Mouse (Mus musculus) 3134 (cell line): ENCODE data around the gene Ercc2.

Experiments
- DNase-seq: peaks from one replicate; pipeline ENCODE4 v3.0.0-alpha.2; 2011; ENCODE audit warnings: low spot score; ENCODE audit not compliant: insufficient read length; ENCODE audit errors: extremely low read depth

The Ercc2 gene

DNA sequence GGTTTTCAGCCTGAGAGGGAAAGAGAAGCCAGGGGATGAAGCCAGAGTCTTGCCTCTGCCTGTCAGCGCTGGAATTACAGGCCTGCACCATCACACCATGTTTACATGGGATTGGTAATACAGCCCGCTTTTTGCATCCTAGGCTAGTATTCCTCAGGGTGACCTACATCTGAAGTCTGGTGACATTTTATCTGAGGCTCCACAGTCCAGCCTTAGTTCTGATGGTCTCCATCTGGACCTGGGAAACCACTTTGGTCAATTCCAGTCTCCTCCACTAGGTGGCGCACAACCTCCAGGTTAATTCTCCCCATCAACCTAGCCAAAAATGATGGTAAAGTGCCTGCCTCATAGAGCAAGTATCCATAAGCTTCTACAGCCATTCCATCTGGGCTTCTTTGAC, 61.5 kb downstream of the Ercc2 start:
- no peak for DNase-seq

GRCm38 (mm10) chr7:19444801-19445200, 63.0 kb downstream of the Ercc2 start:
- DNase-seq = no peak
